Mouse (Mus musculus): ENCODE measurements around the gene Ppm1f.
A peak's percentile ranks its signal among the peaks of the same experiment; 100 is the strongest.
"Not testable (repeated sequence)": the region's sequence is repeated elsewhere in the genome, so short reads cannot be mapped to it uniquely, and the experiment has no call there.

Gene Ppm1f

DNA sequence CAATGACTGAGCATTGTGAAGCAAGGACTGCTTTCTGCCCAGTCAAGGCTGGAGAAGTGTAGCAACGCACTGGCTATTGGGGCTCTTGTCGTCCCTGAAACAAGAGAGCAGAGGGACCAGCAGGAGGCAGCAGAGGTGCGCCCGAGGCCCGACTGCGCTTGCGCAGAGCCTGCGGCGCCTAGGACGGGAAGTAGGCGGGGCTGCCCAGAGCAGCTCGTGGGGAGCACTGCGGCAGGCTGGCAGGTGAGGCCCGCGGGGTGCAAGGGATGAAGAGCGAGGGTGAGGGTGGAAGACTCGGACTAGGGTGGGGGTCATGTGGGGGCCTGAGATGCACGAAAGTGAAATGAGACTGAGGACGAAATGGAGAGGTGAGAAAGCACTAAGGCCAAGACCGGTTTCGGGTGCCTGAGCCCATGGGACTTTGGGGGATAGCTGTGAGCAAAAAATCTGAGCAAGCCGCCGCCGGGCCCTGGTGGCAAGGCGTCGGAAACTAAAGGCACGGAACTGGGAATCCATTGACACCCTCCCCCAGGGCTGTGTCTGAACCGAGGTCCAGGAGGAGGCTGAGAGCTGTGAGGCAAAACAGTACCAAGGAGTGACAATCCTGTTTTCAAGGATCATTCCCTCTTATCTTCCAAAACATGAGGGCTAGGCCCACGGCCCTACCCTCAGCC lies at the start of gene Ppm1f:
Gene Ppm1f, plus strand, starts transcription at position 88 of the 674 bp plus-strand sequence.
- DNase-seq (ENCODE audit: low spot score in 2 of 2): peak; percentile 91 to 94

GRCm38 (mm10) chr16:16849196-16849595 lies 47.1 kb upstream of the Ppm1f start:
- no peak for DNase-seq (ENCODE audit: low spot score in 2 of 2)

DNA sequence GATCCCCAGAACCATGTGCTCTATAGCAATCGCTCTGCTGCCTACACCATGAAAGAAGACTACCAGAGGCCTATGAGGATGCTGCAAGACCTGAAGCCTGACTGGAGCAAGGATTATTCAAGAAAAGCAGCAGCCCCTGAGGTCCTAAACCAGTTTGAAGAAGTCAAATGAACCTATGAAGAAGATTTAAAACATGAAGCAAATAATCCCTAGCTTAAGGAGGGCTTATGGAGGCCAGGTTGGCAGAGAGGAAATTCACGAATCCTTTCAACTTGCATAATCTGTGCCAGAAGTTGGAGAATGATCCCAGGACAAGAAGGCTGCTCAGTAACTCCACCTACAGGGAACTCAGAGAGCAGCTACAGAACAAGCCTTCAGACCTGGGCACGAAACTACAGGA lies 43.9 kb upstream of the Ppm1f start:
- DNase-seq (ENCODE audit: low spot score in 2 of 2): no peak

DNA sequence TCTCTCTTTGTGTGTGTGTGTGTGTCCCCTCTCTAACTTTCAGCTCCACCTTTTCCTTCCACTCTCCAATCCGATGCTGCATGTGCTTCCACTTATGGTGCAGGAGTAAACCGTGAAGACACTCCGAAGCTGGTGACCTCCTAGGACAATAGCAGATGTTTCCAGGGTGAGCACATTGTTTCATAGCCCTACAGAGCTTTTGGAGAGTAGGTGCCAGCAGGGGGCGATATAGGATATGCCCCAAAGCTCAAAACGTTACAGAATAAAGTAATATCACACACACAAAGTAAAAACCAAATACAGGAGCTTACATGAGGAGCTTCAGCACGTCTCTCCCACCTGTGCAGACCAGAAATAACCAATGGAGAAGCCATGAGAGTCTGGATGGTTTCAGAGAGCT lies 41.4 kb upstream of the Ppm1f start:
- DNase-seq (ENCODE audit: low spot score in 2 of 2): no peak

GRCm38 (mm10) chr16:16855541-16855940 lies 40.7 kb upstream of the Ppm1f start:
- DNase-seq (ENCODE audit: low spot score in 2 of 2): no peak

GRCm38 (mm10) chr16:16856054-16856453 lies 40.2 kb upstream of the Ppm1f start:
- DNase-seq (ENCODE audit: low spot score in 2 of 2): not testable (repeated sequence)

DNA sequence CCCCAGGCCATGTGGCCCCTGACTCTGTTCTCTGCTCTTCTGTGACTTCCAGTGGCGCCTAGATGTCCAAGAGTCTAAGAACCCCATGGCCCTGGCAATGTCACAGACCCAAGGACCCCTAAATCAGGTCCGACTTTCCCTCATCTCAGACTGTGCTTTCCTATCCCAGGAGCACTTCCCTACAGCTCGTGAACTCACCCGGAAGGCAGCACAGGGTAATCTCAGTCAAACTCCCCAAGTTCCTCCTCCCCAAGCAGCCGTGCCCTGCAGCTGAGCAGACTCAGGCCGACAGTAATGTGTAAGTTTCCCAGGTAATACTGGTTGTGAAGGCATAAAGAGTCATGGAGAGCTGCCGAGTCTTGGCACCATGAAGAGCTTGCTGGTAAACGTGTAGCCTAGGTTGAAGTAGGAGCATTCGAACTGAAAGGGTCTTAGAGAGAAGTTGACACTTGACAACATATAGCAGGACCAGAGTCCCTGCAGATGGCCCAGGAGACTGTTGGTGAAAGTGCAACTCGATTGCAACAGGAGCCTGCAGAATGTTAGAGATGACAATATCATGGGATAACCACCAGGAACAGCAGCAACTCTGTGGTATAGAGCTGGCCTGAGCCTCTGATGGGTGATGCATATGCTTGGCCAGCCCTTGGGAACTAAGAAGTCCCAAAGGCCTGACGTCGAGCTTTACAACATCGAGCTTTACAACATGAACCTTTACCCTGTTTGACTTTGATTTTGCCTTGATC lies 39.4 kb upstream of the Ppm1f start:
- no peak for DNase-seq (ENCODE audit: low spot score in 2 of 2)

- DNase-seq (ENCODE audit: low spot score in 2 of 2): peak; percentile 4 to 25
Observed at GRCm38 (mm10) chr16:16862288-16862687, 34.0 kb upstream of the Ppm1f start.

DNA sequence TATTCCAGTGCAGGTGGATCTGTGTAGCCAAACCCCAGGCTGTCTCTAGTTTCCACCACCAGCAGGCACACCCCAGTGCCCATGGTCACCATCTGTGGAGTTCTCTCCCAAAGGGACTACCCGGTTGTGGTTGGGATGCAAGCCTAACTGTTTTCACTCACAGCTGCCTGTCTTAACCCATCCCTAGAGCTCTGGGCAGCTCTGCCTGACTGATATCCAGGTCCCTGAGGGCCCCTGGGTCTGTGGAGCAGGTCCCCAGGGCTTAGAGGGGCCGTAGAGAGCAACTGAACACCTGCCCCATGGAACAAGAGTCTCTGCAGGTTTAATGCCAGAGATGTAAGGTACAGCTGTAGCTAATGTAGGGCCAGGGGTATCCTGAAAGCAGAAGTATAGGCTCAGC lies 32.3 kb upstream of the Ppm1f start, which contains the start of gene Igll1:
Gene Igll1, minus strand, starts transcription at position 8 of the 400 bp plus-strand sequence.
- DNase-seq (ENCODE audit: low spot score in 2 of 2): peak; percentile 12 to 35

DNA sequence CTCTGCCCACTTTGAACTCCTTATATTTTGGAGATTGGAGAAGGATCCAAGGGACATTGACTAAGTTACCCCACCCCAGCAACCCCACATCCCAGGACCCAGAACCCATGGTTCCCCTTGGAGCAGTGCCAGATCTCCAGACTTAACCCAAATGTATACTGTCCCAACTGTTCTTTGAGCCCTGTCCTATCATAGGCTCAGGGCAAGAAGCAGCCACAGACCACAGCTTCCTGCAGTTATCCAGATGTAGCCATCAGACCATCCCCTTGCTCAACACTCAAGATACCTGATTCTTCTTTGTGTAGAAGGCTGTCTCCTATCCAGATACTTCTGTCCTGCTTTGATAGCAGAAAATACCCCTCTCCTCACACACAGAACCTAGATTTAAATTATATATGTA lies 31.1 kb upstream of the Ppm1f start:
- DNase-seq (ENCODE audit: low spot score in 2 of 2): peak in 1 of 2 experiments; percentile 58

DNA sequence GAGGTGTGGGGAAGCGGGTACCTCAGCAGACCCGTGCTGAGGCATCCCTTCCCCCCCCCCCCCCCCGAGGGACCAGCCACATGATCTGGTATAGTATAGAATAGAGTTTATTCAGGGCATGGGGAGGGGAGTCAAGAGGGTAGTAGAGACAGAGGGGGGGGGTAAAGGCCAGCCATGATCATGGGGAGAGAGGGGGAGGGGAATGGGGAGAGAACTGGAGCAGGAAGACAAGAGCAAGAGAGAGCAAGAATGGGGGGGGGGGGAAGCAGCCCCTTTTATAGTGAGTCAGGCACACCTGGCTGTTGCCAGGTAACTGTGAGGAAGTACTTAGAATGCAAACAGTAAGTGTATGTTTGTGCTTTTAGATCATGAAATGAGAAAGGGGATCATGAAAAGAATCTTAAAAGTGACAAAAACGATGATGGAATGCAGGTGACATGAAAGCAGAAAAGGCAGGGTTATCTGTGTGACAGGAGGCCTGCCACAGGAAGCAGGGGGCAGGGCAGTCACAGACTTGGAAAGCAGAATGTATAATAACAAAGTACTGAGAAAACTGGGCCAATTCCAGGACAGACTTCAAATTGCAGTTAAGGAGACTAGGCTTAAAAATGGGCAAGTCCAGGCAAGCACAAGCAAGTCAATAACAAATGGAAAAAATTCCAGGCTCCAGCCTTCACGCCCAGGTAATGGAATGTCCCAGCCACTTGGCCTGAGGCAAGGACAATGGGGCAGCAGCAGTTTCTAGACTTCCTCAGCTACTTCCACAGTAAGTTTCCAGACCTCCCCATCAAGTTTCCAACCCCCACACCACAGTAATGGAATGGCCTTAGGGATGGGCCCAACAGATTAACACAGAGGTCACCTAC lies 30.3 kb upstream of the Ppm1f start:
- no peak for DNase-seq (ENCODE audit: low spot score in 2 of 2)

DNA sequence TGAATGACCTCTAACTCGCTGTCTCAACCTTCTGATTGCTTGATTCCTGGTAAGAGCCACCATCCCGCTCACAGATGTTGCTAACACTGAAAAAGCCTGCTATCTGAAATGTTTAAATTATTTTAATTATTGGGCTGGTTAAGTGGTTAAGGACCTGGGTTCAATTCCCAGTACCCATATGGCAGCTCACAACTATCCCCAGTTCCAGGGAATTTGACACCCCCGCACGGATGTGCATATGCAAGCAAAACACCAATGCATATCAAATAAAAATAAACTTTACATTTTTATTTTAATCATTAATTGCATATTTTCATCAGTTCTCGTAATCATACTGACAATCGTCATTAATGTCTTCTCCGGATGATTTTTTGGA lies 26.0 kb upstream of the Ppm1f start:
- DNase-seq (ENCODE audit: low spot score in 2 of 2): no peak

DNA sequence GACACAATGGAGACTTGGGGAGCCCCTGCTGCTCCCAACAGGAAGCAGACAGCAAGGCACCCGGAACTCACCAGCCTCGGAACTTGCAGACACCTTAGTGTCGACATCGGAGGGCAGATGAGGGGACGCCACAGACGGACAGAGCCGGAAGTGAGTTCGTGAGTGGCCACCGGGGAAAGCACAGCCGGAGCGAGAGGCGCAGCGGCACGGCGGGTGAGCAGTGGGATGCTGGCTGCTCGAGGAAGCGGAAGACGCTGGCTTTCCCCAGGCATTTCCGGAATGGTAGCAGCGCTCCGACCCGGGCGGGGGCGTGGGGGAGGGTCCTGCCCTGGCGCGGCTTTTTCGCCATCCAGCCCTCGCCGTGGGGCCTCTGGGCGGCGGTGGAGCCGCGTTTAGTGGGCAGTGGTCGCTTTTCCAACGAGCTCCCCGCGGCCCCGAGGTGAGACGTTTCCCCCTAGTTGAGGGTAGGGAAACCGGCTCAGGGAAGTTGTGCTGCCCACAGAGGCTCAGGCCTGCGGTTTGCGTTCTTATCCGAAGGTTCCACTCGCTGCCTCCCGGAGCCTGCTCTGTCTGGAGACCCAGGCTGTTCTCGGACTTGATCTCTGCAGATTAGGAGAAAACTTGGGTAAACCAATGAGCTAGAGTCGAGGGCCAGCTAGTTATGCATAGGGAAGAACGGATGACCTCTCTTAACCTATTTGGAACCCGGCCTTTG lies 25.5 kb upstream of the Ppm1f start, which contains the start of the genes Top3b and Vpreb1:
Gene Top3b, plus strand, starts transcription at position 120 of the 715 bp plus-strand sequence.
Gene Vpreb1, minus strand, starts transcription at position 227 of the 715 bp plus-strand sequence.
- peak; percentile 86 to 88 for DNase-seq (ENCODE audit: low spot score in 2 of 2)

GRCm38 (mm10) chr16:16879025-16879424 lies 17.2 kb upstream of the Ppm1f start:
- DNase-seq (ENCODE audit: low spot score in 2 of 2): no peak

GRCm38 (mm10) chr16:16888341-16888740 lies 7.9 kb upstream of the Ppm1f start:
- no peak for DNase-seq (ENCODE audit: low spot score in 2 of 2)

DNA sequence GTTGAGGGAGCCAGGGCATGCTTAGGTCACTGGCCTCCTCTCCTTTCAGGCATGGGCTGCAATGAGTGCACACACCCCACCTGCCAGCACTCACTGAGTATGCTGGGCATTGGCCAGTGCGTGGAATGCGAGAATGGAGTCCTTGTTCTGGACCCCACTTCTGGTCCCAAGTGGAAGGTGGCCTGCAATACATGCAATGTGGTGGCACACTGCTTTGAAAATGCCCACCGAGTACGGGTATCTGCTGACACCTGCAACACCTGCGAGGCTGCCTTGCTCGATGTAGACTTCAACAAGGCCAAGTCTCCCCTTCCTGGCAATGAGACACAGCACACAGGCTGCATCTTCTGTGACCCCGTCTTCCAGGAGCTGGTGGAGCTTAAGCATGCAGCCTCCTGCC lies 3.9 kb upstream of the Ppm1f start:
- DNase-seq (ENCODE audit: low spot score in 2 of 2): no peak

- no peak for DNase-seq (ENCODE audit: low spot score in 2 of 2)
Observed at GRCm38 (mm10) chr16:16896015-16896381, 271 bp upstream of the Ppm1f start.

GRCm38 (mm10) chr16:16897056-16897584 lies 851 bp downstream of the Ppm1f start:
- DNase-seq (ENCODE audit: low spot score in 2 of 2): no peak

DNA sequence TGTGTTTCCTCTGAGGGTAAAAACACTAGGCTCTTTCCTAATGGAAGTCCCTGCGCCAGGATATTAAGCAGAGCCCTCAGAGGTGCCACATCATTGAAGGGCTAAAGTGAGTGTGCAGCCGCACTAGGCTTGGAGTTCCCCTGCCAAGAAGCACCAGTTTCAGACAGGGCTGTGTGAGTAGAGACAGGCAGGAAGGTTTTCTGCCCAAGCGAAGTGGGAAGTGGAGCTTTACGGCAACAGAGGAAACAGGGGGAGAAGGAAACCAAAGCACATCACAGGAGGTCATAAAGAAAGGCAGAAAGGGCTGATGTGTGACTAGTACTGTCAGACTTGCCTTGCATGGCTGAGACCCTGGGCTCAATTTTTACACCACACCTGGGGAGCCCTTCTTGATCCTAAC lies 6.1 kb downstream of the Ppm1f start:
- no peak for DNase-seq (ENCODE audit: low spot score in 2 of 2)

GRCm38 (mm10) chr16:16903188-16903587 lies 6.9 kb downstream of the Ppm1f start:
- DNase-seq (ENCODE audit: low spot score in 2 of 2): no peak

DNA sequence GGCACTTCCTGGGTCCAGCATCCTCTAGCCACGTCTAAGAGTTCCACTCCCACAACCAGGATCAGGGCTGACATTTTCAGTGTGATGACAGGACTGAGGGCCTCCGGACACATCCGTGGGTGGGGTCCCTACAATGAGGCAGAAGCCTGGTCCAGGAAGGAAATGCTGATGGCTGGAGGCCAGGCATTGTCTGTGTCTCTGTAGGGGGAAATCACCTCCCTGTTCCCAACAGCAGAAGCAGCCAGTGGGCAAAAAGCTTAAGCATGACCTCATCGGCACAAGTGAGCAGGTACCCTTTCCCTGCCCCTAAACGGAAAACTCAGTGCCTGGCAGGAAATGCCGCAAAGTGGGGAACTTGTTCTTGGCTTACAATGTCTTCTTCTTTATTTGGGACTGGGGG lies 11.5 kb downstream of the Ppm1f start:
- DNase-seq (ENCODE audit: low spot score in 2 of 2): no peak

All from urinary bladder, postnatal 4 days (tissue).